28 mouse cellular contexts compared by ENCODE assay signal in the genomic region with DNA sequence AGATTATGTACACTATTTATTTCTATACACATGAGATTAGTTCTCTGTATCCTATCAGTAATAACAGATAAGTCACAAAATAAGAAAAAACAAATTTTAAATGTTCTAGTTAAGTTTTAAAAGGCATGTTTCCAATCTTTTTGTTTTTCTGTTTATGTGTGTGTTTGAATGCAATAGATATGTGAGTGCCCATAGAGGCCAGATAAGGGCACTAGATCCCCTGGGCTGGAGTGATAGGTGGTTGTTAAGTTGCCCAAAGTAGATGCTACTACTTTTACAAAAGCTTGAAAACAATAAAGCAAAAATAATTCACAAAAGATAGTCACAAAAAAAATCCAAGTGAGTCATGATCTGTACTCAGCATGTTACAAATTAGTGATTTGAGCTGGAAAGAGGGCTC. TPM values are rescaled to one million over a fixed set of nuclear protein-coding genes. Genes with fewer than 3 reads are reported as not detected.
DNase-seq lines count a peak whose midpoint lies in the region; ATAC-seq and TF ChIP-seq lines count a peak whose summit lies in the region.
"Had no signal": no experiment of that assay in that cellular context is flagged by ENCODE, and none has a peak within 500 bp of the region (broad histone marks: within the 10 kb centered on the region; RNA-seq: fewer than 3 reads in every experiment).

No protein-coding gene starts in this region.

- H3K4me3 ChIP-seq in intestine, postnatal 0 days (ENCODE audit: low read depth, low read length), result no peak overlapping the region
- H3K4me3 ChIP-seq in intestine, embryonic 16.5 days (ENCODE audit: low read length), result no peak overlapping the region
- no peak overlapping the region for H3K4me3 ChIP-seq in liver, embryonic 12.5 days
- no peak overlapping the region for H3K4me3 ChIP-seq in liver, embryonic 15.5 days (replicated peaks)
- H3K4me3 ChIP-seq: forebrain, embryonic 10.5 days; forebrain, embryonic 13.5 days; heart, embryonic 12.5 days; heart, embryonic 15.5 days had no signal

- H3K27ac ChIP-seq in intestine, postnatal 0 days (ENCODE audit: low read depth, low read length), result peak overlapping the region; percentile 15; the same call in 1 of the 2 replicates
- H3K27ac ChIP-seq in intestine, embryonic 16.5 days (ENCODE audit: low read length), result no peak overlapping the region
- no peak overlapping the region for H3K27ac ChIP-seq in liver, embryonic 12.5 days
- H3K27ac ChIP-seq in liver, embryonic 15.5 days (replicated peaks), result no peak overlapping the region
- H3K27ac ChIP-seq: forebrain, embryonic 10.5 days; forebrain, embryonic 13.5 days; heart, embryonic 15.5 days; hindbrain, embryonic 14.5 days; hindbrain, postnatal 0 days had no signal

- no peak for DNase-seq in urinary bladder, postnatal 14 days (ENCODE audit: low spot score)
- DNase-seq in T-cell, adult 2 months (ENCODE audit: low spot score), result no peak
- no peak for DNase-seq in adrenal gland, postnatal 10 days
- DNase-seq: adrenal gland, adult 2 months; adrenal gland, postnatal 25 days; cerebellum, adult 18-20 months; cerebellum, adult 9-10 months; cerebellum, postnatal 14 days; gastrocnemius, postnatal 10 days; gastrocnemius, postnatal 36 days; heart, postnatal 14 days; heart, postnatal 4 days had no signal

- no peaks in the 10 kb centered on the region for H3K9me3 ChIP-seq in intestine, postnatal 0 days (ENCODE audit: control insufficient read depth)
- H3K9me3 ChIP-seq in intestine, embryonic 16.5 days (ENCODE audit: control insufficient read depth, low read length), result no peaks in the 10 kb centered on the region
- H3K9me3 ChIP-seq in liver, embryonic 12.5 days (replicated peaks), result no peaks in the 10 kb centered on the region
- no peaks in the 10 kb centered on the region for H3K9me3 ChIP-seq in liver, embryonic 15.5 days (replicated peaks)
- H3K9me3 ChIP-seq: forebrain, embryonic 10.5 days; forebrain, embryonic 13.5 days; heart, embryonic 12.5 days; heart, embryonic 15.5 days had no signal

- no peak for TF ChIP-seq CTCF in intestine, postnatal 0 days (IDR thresholded peaks at IDR 0.05; ENCODE audit: low read depth)

- peaks cover 26% of the 10 kb centered on the region for H3K36me3 ChIP-seq in intestine, postnatal 0 days (ENCODE audit: control insufficient read depth, insufficient read depth)
- H3K36me3 ChIP-seq in intestine, embryonic 16.5 days (ENCODE audit: control insufficient read depth, insufficient read depth, low read length), result peaks cover 3% of the 10 kb centered on the region; the same call in 1 of the 2 replicates
- peaks cover 70% of the 10 kb centered on the region for H3K36me3 ChIP-seq in liver, embryonic 12.5 days
- peaks cover 72% of the 10 kb centered on the region for H3K36me3 ChIP-seq in liver, embryonic 15.5 days (replicated peaks)

- no peak overlapping the region for H3K9ac ChIP-seq in intestine, postnatal 0 days (ENCODE audit: low read depth, low read length)
- no peak overlapping the region for H3K9ac ChIP-seq in intestine, embryonic 16.5 days (ENCODE audit: low read depth, low read length)
- no peak overlapping the region for H3K9ac ChIP-seq in liver, embryonic 12.5 days
- no peak overlapping the region for H3K9ac ChIP-seq in liver, embryonic 15.5 days
- H3K9ac ChIP-seq: forebrain, embryonic 13.5 days; heart, embryonic 12.5 days; heart, embryonic 15.5 days; hindbrain, embryonic 14.5 days had no signal

- H3K4me1 ChIP-seq in intestine, postnatal 0 days (replicated peaks; ENCODE audit: control insufficient read depth, insufficient read depth, low read length), result no peaks in the 10 kb centered on the region
- H3K4me1 ChIP-seq in intestine, embryonic 16.5 days (ENCODE audit: control insufficient read depth, insufficient read depth, low read length), result no peaks in the 10 kb centered on the region
- peaks cover 23% of the 10 kb centered on the region for H3K4me1 ChIP-seq in liver, embryonic 12.5 days
- H3K4me1 ChIP-seq in liver, embryonic 15.5 days (replicated peaks), result peaks cover 14% of the 10 kb centered on the region
- H3K4me1 ChIP-seq: forebrain, embryonic 10.5 days; forebrain, embryonic 13.5 days; heart, embryonic 12.5 days; heart, embryonic 15.5 days had no signal

- H3K4me2 ChIP-seq in intestine, postnatal 0 days (replicated peaks; ENCODE audit: low read depth), result no peak overlapping the region
- no peak overlapping the region for H3K4me2 ChIP-seq in intestine, embryonic 16.5 days (ENCODE audit: low read depth, low read length)
- H3K4me2 ChIP-seq in liver, embryonic 12.5 days, result no peak overlapping the region
- H3K4me2 ChIP-seq in liver, embryonic 15.5 days, result no peak overlapping the region
- H3K4me2 ChIP-seq: forebrain, embryonic 13.5 days; heart, embryonic 12.5 days; heart, embryonic 15.5 days; hindbrain, embryonic 14.5 days had no signal

- H3K27me3 ChIP-seq in intestine, postnatal 0 days (replicated peaks; ENCODE audit: control insufficient read depth, insufficient read depth, low read length), result no peaks in the 10 kb centered on the region
- H3K27me3 ChIP-seq in intestine, embryonic 16.5 days (replicated peaks; ENCODE audit: control insufficient read depth, insufficient read depth, low read length), result no peaks in the 10 kb centered on the region
- no peaks in the 10 kb centered on the region for H3K27me3 ChIP-seq in liver, embryonic 12.5 days (replicated peaks)
- H3K27me3 ChIP-seq in liver, embryonic 15.5 days, result no peaks in the 10 kb centered on the region
- H3K27me3 ChIP-seq: forebrain, embryonic 13.5 days; heart, embryonic 12.5 days; heart, embryonic 15.5 days had no signal

- ATAC-seq in intestine, postnatal 0 days, result no peak
- ATAC-seq in intestine, embryonic 16.5 days, result no peak
- peak; percentile 78 for ATAC-seq in liver, embryonic 12.5 days
- peak; percentile 65 for ATAC-seq in liver, embryonic 15.5 days (ENCODE audit: insufficient read depth)
- ATAC-seq in megakaryocyte-erythroid progenitor cell, adult 5-6 weeks (replicated peaks; ENCODE audit: low FRiP score, low TSS enrichment, poor library complexity, severe bottlenecking), result peak; percentile 66
- ATAC-seq: forebrain, embryonic 13.5 days; forebrain, embryonic 16.5 days; hindbrain, postnatal 0 days had no signal

RNA-seq across cellular contexts. Expression of a gene that starts 49.2 kb away (rescaled TPM):
- polyA plus RNA-seq in intestine, postnatal 0 days (2015; fragmentation: Nextera tagmentation; extraction: Ambion mirVana), result 48.6 and 56.7 TPM in 2 replicates
- 36.4 and 43.2 TPM in 2 replicates for polyA plus RNA-seq in intestine, embryonic 16.5 days (2015; fragmentation: Nextera tagmentation; extraction: Ambion mirVana)
- not detected in 2 replicates for polyA plus RNA-seq in liver, embryonic 12.5 days (2016; fragmentation: Nextera tagmentation; extraction: Ambion mirVana)
- 0.15 and 0.22 TPM in 2 replicates for polyA plus RNA-seq in liver, embryonic 15.5 days (2015; fragmentation: Nextera tagmentation; extraction: Ambion mirVana)
- total RNA-seq in megakaryocyte-erythroid progenitor cell, adult 5-6 weeks (2014; fragmentation: Nextera tagmentation), result not detected in 2 replicates
- not detected in 2 replicates for total RNA-seq in megakaryocyte-erythroid progenitor cell, adult 5-6 weeks (2017)
- 1 to 10 TPM; 2.3 to 2.9 TPM for total RNA-seq in adrenal gland, postnatal 10 days (2021)
- total RNA-seq: adrenal gland, postnatal 25 days; ES-E14; hindbrain, postnatal 0 days had no signal
- polyA plus RNA-seq: brain, embryonic 14.5 days; embryonic facial prominence, embryonic 11.5 days; forebrain, embryonic 10.5 days; forebrain, embryonic 13.5 days; forebrain, embryonic 16.5 days; hindbrain, embryonic 11.5 days; hindbrain, embryonic 14.5 days; hindbrain, postnatal 0 days had no signal

Comparison
In these comparisons a context has a peak if more than half of its experiments do, and no peak if none do; other contexts are left out.
1. ATAC-seq: peak in liver, embryonic 12.5 days (single experiment), liver, embryonic 15.5 days (single experiment) and megakaryocyte-erythroid progenitor cell, adult 5-6 weeks (single experiment); none in intestine, postnatal 0 days (single experiment) and intestine, embryonic 16.5 days (single experiment).
2. RNA of a gene that starts 49.2 kb away (polyA plus RNA-seq): 48.6 to 56.7 TPM in intestine, postnatal 0 days and 36.4 to 43.2 TPM in intestine, embryonic 16.5 days; 0.15 to 0.22 TPM in liver, embryonic 15.5 days and not detected in liver, embryonic 12.5 days; every median in the first group is over 10 times any median in the second.